Mouse (Mus musculus): ENCODE data around the gene Ropn1. TPM values are rescaled to one million over a fixed set of nuclear protein-coding genes. Genes with fewer than 3 reads are reported as not detected.
"Not testable (repeated sequence)": the region's sequence is repeated elsewhere in the genome, so short reads cannot be mapped to it uniquely, and the experiment has no call there.

Gene Ropn1
- total and polyA plus RNA-seq, 3 experiments: 0.62 TPM; not detected in 2

- 61% methylated on average over 2 of the region's 2 CpGs for WGBS
- Histone ChIP-seq H3K9ac (ENCODE audit: low read depth, low read length) (no peak overlapping the region), H3K4me3 (no peak overlapping the region), H3K27me3 (ENCODE audit: control insufficient read depth, insufficient read depth, low read length) (no peaks in the 10 kb centered on the region), H3K36me3 (ENCODE audit: control insufficient read depth, insufficient read depth, low read length) (no peaks in the 10 kb centered on the region), H3K79me2 (replicated peaks; ENCODE audit: control insufficient read depth, insufficient read depth, low read length) (no peaks in the 10 kb centered on the region), H3K4me1 (ENCODE audit: control insufficient read depth, insufficient read depth, low read length) (no peaks in the 10 kb centered on the region), H3K27ac (no peak overlapping the region)
- intact Hi-C loops (cut with DNase I): no loop called here
- no peak for DNase-seq
- TF ChIP-seq POLR2A (IDR thresholded peaks at IDR 0.05; ENCODE audit: insufficient read depth, low read depth, low read length): no peak
- TF ChIP-seq CTCF (IDR thresholded peaks at IDR 0.05): no peak
- no peak for TF ChIP-seq EP300 (IDR thresholded peaks at IDR 0.05; ENCODE audit: insufficient read depth, low read depth, low read length)
These were observed 35.7 kb upstream of the Ropn1 start for GRCm38 (mm10) chr16:34614021-34614420.

- Histone ChIP-seq H3K9ac (ENCODE audit: low read depth, low read length) (no peak overlapping the region), H3K27me3 (ENCODE audit: control insufficient read depth, insufficient read depth, low read length) (no peaks in the 10 kb centered on the region), H3K36me3 (ENCODE audit: control insufficient read depth, insufficient read depth, low read length) (no peaks in the 10 kb centered on the region), H3K27ac (no peak overlapping the region), H3K4me3 (no peak overlapping the region), H3K79me2 (replicated peaks; ENCODE audit: control insufficient read depth, insufficient read depth, low read length) (no peaks in the 10 kb centered on the region), H3K4me1 (ENCODE audit: control insufficient read depth, insufficient read depth, low read length) (no peaks in the 10 kb centered on the region)
- 48% methylated on average over 2 of the region's 2 CpGs for WGBS
- no peak for DNase-seq
- intact Hi-C loops (cut with DNase I): no loop called here
- TF ChIP-seq EP300 (IDR thresholded peaks at IDR 0.05; ENCODE audit: insufficient read depth, low read depth, low read length) (no peak), CTCF (IDR thresholded peaks at IDR 0.05) (no peak), POLR2A (IDR thresholded peaks at IDR 0.05; ENCODE audit: insufficient read depth, low read depth, low read length) (no peak)
These were observed 22.1 kb upstream of the Ropn1 start for GRCm38 (mm10) chr16:34627591-34627990.

DNA sequence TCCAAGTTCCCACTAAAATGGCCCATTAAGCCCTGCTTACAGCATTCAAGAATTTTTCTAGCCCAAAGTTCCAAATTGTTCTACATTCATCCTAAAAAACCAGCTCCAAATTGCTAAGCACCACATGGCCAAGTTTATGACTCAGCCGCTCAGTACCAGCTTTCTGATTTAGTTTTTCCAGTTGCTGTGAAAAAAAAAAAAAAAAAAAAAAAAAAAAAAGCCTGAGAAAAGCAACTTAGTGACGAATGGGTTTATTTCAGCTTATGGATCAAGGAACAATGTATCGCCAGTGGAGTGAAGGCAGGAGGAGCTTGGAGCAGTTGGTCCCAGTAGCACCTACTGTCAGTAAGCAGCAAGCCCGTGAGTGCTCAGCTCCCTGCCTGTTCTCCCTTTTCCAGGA, 21.3 kb upstream of the Ropn1 start:
- 69% methylated on average over 4 of the region's 4 CpGs for WGBS
- TF ChIP-seq CTCF (IDR thresholded peaks at IDR 0.05) (no peak), EP300 (IDR thresholded peaks at IDR 0.05; ENCODE audit: insufficient read depth, low read depth, low read length) (no peak), POLR2A (IDR thresholded peaks at IDR 0.05; ENCODE audit: insufficient read depth, low read depth, low read length) (no peak)

DNA sequence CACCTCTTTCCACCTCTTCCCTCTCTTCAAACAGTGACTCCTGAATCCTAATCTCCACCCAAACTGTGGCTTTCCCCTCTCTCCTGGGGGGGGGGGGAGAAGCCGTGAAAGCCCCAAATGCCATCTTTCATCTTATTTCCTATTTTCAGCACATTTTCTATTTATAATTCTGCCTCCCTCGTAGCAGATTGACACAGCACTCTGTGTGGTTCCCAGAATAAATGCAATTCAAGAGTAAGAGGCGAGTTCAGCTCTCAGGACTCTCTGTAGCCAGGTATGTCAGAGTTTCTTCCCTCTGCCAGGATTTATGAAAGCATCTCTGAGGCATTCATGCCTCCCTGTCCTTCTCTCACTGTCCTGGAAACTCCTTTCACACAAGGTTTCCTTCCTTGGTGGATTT, 14.2 kb upstream of the Ropn1 start:
- H3K36me3 ChIP-seq (ENCODE audit: control insufficient read depth, insufficient read depth, low read length): no peaks in the 10 kb centered on the region
- intact Hi-C loops (cut with DNase I): no loop called here
- WGBS: 34% methylated on average over 3 of the region's 3 CpGs

More for the DNA sequence above, 21.3 kb upstream of the Ropn1 start:
- Histone ChIP-seq H3K4me3 (no peak overlapping the region), H3K36me3 (ENCODE audit: control insufficient read depth, insufficient read depth, low read length) (no peaks in the 10 kb centered on the region), H3K27ac (no peak overlapping the region), H3K9ac (ENCODE audit: low read depth, low read length) (no peak overlapping the region), H3K79me2 (replicated peaks; ENCODE audit: control insufficient read depth, insufficient read depth, low read length) (no peaks in the 10 kb centered on the region), H3K4me1 (ENCODE audit: control insufficient read depth, insufficient read depth, low read length) (no peaks in the 10 kb centered on the region), H3K27me3 (ENCODE audit: control insufficient read depth, insufficient read depth, low read length) (no peaks in the 10 kb centered on the region)
- intact Hi-C loops (cut with DNase I): no loop called here
- no peak for DNase-seq

GRCm38 (mm10) chr16:34643511-34644259, 6.0 kb upstream of the Ropn1 start:
- TF ChIP-seq EP300 (IDR thresholded peaks at IDR 0.05; ENCODE audit: insufficient read depth, low read depth, low read length): no peak
- no peak for TF ChIP-seq POLR2A (IDR thresholded peaks at IDR 0.05; ENCODE audit: insufficient read depth, low read depth, low read length)
- TF ChIP-seq CTCF (IDR thresholded peaks at IDR 0.05): no peak
- WGBS: 20% methylated on average over 8 of the region's 8 CpGs
- Histone ChIP-seq H3K79me2 (replicated peaks; ENCODE audit: control insufficient read depth, insufficient read depth, low read length) (no peaks in the 10 kb centered on the region), H3K36me3 (ENCODE audit: control insufficient read depth, insufficient read depth, low read length) (no peaks in the 10 kb centered on the region), H3K9ac (ENCODE audit: low read depth, low read length) (no peak overlapping the region), H3K4me1 (ENCODE audit: control insufficient read depth, insufficient read depth, low read length) (peaks cover 1% of the 10 kb centered on the region), H3K27me3 (ENCODE audit: control insufficient read depth, insufficient read depth, low read length) (no peaks in the 10 kb centered on the region), H3K4me3 (no peak overlapping the region), H3K27ac (no peak overlapping the region)
- intact Hi-C loops (cut with DNase I): no loop called here
- no peak for DNase-seq

More for the DNA sequence above, 14.2 kb upstream of the Ropn1 start:
- Histone ChIP-seq H3K27ac (no peak overlapping the region), H3K4me3 (no peak overlapping the region), H3K27me3 (ENCODE audit: control insufficient read depth, insufficient read depth, low read length) (no peaks in the 10 kb centered on the region), H3K9ac (ENCODE audit: low read depth, low read length) (no peak overlapping the region), H3K4me1 (ENCODE audit: control insufficient read depth, insufficient read depth, low read length) (no peaks in the 10 kb centered on the region), H3K79me2 (replicated peaks; ENCODE audit: control insufficient read depth, insufficient read depth, low read length) (no peaks in the 10 kb centered on the region)
- DNase-seq: no peak
- TF ChIP-seq EP300 (IDR thresholded peaks at IDR 0.05; ENCODE audit: insufficient read depth, low read depth, low read length) (no peak), POLR2A (IDR thresholded peaks at IDR 0.05; ENCODE audit: insufficient read depth, low read depth, low read length) (no peak), CTCF (IDR thresholded peaks at IDR 0.05) (no peak)

DNA sequence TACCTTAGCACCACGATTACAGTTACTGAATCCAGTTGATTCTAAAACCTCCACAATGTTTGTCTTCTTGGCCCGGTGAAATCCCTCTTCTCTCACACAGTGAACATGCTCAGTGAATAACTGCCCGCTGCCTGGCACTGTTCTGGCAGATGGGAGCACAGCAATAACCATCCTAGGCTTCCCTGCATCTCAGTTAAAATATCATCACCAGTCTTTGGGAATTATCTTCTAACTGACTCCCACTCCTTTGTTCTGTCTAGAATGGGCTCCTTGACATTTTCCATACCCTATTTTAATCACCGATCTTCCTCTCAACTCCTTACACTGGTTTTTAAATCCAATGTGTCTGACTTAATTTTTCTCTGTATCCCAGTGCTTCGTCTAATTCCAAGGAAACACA, 3.3 kb downstream of the Ropn1 start:
- Histone ChIP-seq H3K9ac (ENCODE audit: low read depth, low read length) (no peak overlapping the region), H3K27ac (no peak overlapping the region), H3K27me3 (ENCODE audit: control insufficient read depth, insufficient read depth, low read length) (no peaks in the 10 kb centered on the region), H3K4me3 (no peak overlapping the region), H3K36me3 (ENCODE audit: control insufficient read depth, insufficient read depth, low read length) (no peaks in the 10 kb centered on the region), H3K4me1 (ENCODE audit: control insufficient read depth, insufficient read depth, low read length) (peaks cover 2% of the 10 kb centered on the region), H3K79me2 (replicated peaks; ENCODE audit: control insufficient read depth, insufficient read depth, low read length) (no peaks in the 10 kb centered on the region)
- intact Hi-C loops (cut with DNase I): no loop called here
- TF ChIP-seq EP300 (IDR thresholded peaks at IDR 0.05; ENCODE audit: insufficient read depth, low read depth, low read length) (no peak), POLR2A (IDR thresholded peaks at IDR 0.05; ENCODE audit: insufficient read depth, low read depth, low read length) (no peak), CTCF (IDR thresholded peaks at IDR 0.05) (no peak)
- no peak for DNase-seq
- WGBS: 82% methylated on average over 5 of the region's 5 CpGs

GRCm38 (mm10) chr16:34657566-34657965, 7.8 kb downstream of the Ropn1 start:
- H3K4me3 ChIP-seq; H3K79me2 ChIP-seq (replicated peaks; ENCODE audit: control insufficient read depth, insufficient read depth, low read length); H3K27ac ChIP-seq; H3K4me1 ChIP-seq (ENCODE audit: control insufficient read depth, insufficient read depth, low read length); H3K27me3 ChIP-seq (ENCODE audit: control insufficient read depth, insufficient read depth, low read length); DNase-seq; intact Hi-C loops (cut with DNase I); H3K36me3 ChIP-seq (ENCODE audit: control insufficient read depth, insufficient read depth, low read length); H3K9ac ChIP-seq (ENCODE audit: low read depth, low read length): not testable (repeated sequence)
- WGBS: 4% methylated on average over 16 of the region's 16 CpGs

All from heart, adult 2 months (tissue).